ENCODE assay signal across 9 mouse cellular contexts in genomic region chr11:88086737-88087627, GRCm38 (mm10). TPM values are rescaled to one million over a fixed set of nuclear protein-coding genes. Genes with fewer than 3 reads are reported as not detected.
DNase-seq lines count a peak whose midpoint lies in the region; ATAC-seq and TF ChIP-seq lines count a peak whose summit lies in the region.
"Had no signal": no experiment of that assay in that cellular context is flagged by ENCODE, and none has a peak within 500 bp of the region (broad histone marks: within the 10 kb centered on the region; RNA-seq: fewer than 3 reads in every experiment).

No protein-coding gene starts in this region.

- no peak for TF ChIP-seq CTCF in liver, adult 2 months (IDR thresholded peaks at IDR 0.05; ENCODE audit: low read depth, low read length)

- 7% methylated on average over 25 of the region's 25 CpGs for WGBS in forebrain, embryonic 11.5 days
- 4% methylated on average over 25 of the region's 25 CpGs for WGBS in heart, embryonic 15.5 days
- WGBS in liver, adult 2 months: 15% methylated on average over 25 of the region's 25 CpGs

- H3K27ac ChIP-seq in forebrain, embryonic 11.5 days (ENCODE audit: low read depth, low read length): peak overlapping the region; percentile 72
- H3K27ac ChIP-seq in heart, embryonic 15.5 days: peak overlapping the region; percentile 72
- H3K27ac ChIP-seq in liver, adult 2 months (replicated peaks; ENCODE audit: insufficient read depth, low read depth, low read length): no peak overlapping the region

- peak overlapping the region; percentile 25 for H3K4me3 ChIP-seq in forebrain, embryonic 11.5 days (ENCODE audit: low read depth, low read length)
- peak overlapping the region; percentile 47 for H3K4me3 ChIP-seq in heart, embryonic 15.5 days
- no peak overlapping the region for H3K4me3 ChIP-seq in liver, adult 2 months (ENCODE audit: insufficient read depth, low read depth, low read length)

- no peaks in the 10 kb centered on the region; the same call in 1 of the 2 replicates for H3K36me3 ChIP-seq in forebrain, embryonic 11.5 days (ENCODE audit: control insufficient read depth, insufficient read depth, low read length)
- H3K36me3 ChIP-seq in heart, embryonic 15.5 days: peaks cover 19% of the 10 kb centered on the region
- H3K36me3 ChIP-seq in liver, adult 2 months (ENCODE audit: control insufficient read depth, insufficient read depth, low read length): peaks cover 8% of the 10 kb centered on the region; the same call in 1 of the 2 replicates

- H3K79me2 ChIP-seq in liver, adult 2 months (ENCODE audit: control insufficient read depth, insufficient read depth, low read length): no peaks in the 10 kb centered on the region

- H3K9ac ChIP-seq in forebrain, embryonic 11.5 days (ENCODE audit: low read length): peak overlapping the region; percentile 39
- peak overlapping the region; percentile 32 for H3K9ac ChIP-seq in heart, embryonic 15.5 days
- peak overlapping the region; percentile 14; the same call in 1 of the 2 replicates for H3K9ac ChIP-seq in liver, adult 2 months (ENCODE audit: low read depth, low read length)

- peak overlapping the region; percentile 75 for H3K4me2 ChIP-seq in forebrain, embryonic 11.5 days (ENCODE audit: low read depth, low read length, severe bottlenecking)
- H3K4me2 ChIP-seq in heart, embryonic 15.5 days: peak overlapping the region; percentile 78

- H3K4me1 ChIP-seq in forebrain, embryonic 11.5 days (replicated peaks; ENCODE audit: control insufficient read depth, insufficient read depth, low read length): peaks cover 9% of the 10 kb centered on the region
- H3K4me1 ChIP-seq in heart, embryonic 15.5 days (replicated peaks): peaks cover 15% of the 10 kb centered on the region
- peaks cover 2% of the 10 kb centered on the region; the same call in 1 of the 2 replicates for H3K4me1 ChIP-seq in liver, adult 2 months (ENCODE audit: control insufficient read depth, insufficient read depth, low read length)

- ATAC-seq in forebrain, embryonic 11.5 days (replicated peaks; ENCODE audit: low FRiP score): peak; percentile 97
- ATAC-seq in heart, embryonic 15.5 days (replicated peaks; ENCODE audit: insufficient number of reproducible peaks, insufficient read depth, low FRiP score, low read depth): peak; percentile 94
- ATAC-seq in monocyte, adult 5-6 weeks (replicated peaks; ENCODE audit: insufficient number of reproducible peaks, low FRiP score, low TSS enrichment, poor library complexity, severe bottlenecking): peak; percentile 87

- H3K27me3 ChIP-seq in forebrain, embryonic 11.5 days (ENCODE audit: control insufficient read depth, insufficient read depth, low read length): no peaks in the 10 kb centered on the region
- H3K27me3 ChIP-seq in heart, embryonic 15.5 days: no peaks in the 10 kb centered on the region
- no peaks in the 10 kb centered on the region for H3K27me3 ChIP-seq in liver, adult 2 months (ENCODE audit: control insufficient read depth, insufficient read depth, low read length)

- peak; percentile 85 for DNase-seq in CD4-positive, CD25-positive, alpha-beta regulatory T cell, adult 2 months (ENCODE audit: low read depth, low spot score)
- DNase-seq in c-Kit-positive CD71-positive TER-119-negative erythroid progenitor cells, embryonic 14.5 days (ENCODE audit: low read depth): peak; percentile 69
- peak; percentile 96 for DNase-seq in forebrain, embryonic 11.5 days (ENCODE audit: low spot score)
- DNase-seq in kidney, postnatal 10 days: peak; percentile 96
- peak; percentile 78 for DNase-seq in liver, adult 2 months (ENCODE audit: extremely low read depth, low read depth, low spot score)
- peak; percentile 26 to 40 for DNase-seq in spleen, postnatal 14 days (ENCODE audit: low spot score in 2 of 2)

- TF ChIP-seq POLR2A in liver, adult 2 months (IDR thresholded peaks at IDR 0.05; ENCODE audit: extremely low read depth, insufficient read depth, low read length): no peak

- H3K9me3 ChIP-seq in forebrain, embryonic 11.5 days (ENCODE audit: control insufficient read depth, low read length): no peaks in the 10 kb centered on the region
- no peaks in the 10 kb centered on the region for H3K9me3 ChIP-seq in heart, embryonic 15.5 days (replicated peaks)
- H3K9me3 ChIP-seq: G1E had no signal

RNA-seq across cellular contexts. Expression of gene Cuedc1, which starts 10.9 kb away (rescaled TPM):
- polyA plus RNA-seq in forebrain, embryonic 11.5 days (2014; fragmentation: Nextera tagmentation; extraction: Ambion mirVana): 26.2 and 29.0 TPM in 2 replicates
- 18.4 and 20.3 TPM in 2 replicates for polyA plus RNA-seq in heart, embryonic 15.5 days (2015; fragmentation: Nextera tagmentation; extraction: Ambion mirVana)
- 0.87 and 1.5 TPM in 2 replicates for total RNA-seq in liver, adult 2 months (2014; rRNA removed)
- 1.1 and 1.7 TPM in 2 replicates for polyA plus RNA-seq in liver, adult 2 months (2012; rRNA removed)
- 5.8 to 24.0 TPM (median 11.9 TPM) in 3 replicates for total RNA-seq in monocyte, adult 5-6 weeks (2017)

RNA-seq across cellular contexts. Expression of gene Vezf1, which starts 18.9 kb away (rescaled TPM):
- polyA plus RNA-seq in forebrain, embryonic 11.5 days (2014; fragmentation: Nextera tagmentation; extraction: Ambion mirVana): 84.8 and 87.7 TPM in 2 replicates
- 22.2 and 24.9 TPM in 2 replicates for polyA plus RNA-seq in heart, embryonic 15.5 days (2015; fragmentation: Nextera tagmentation; extraction: Ambion mirVana)
- total RNA-seq in liver, adult 2 months (2014; rRNA removed): 5.8 and 6.6 TPM in 2 replicates
- polyA plus RNA-seq in liver, adult 2 months (2012; rRNA removed): 3.6 and 3.8 TPM in 2 replicates
- total RNA-seq in monocyte, adult 5-6 weeks (2017): 45.9 to 57.0 TPM (median 46.6 TPM) in 3 replicates

RNA-seq across cellular contexts. Expression of gene Srsf1, which starts 39.8 kb away (rescaled TPM):
- polyA plus RNA-seq in forebrain, embryonic 11.5 days (2014; fragmentation: Nextera tagmentation; extraction: Ambion mirVana): 559 and 563 TPM in 2 replicates
- polyA plus RNA-seq in heart, embryonic 15.5 days (2015; fragmentation: Nextera tagmentation; extraction: Ambion mirVana): 149 and 172 TPM in 2 replicates
- total RNA-seq in liver, adult 2 months (2014; rRNA removed): 72.0 and 84.0 TPM in 2 replicates
- 33.4 and 44.1 TPM in 2 replicates for polyA plus RNA-seq in liver, adult 2 months (2012; rRNA removed)
- 220 to 406 TPM (median 277 TPM) in 3 replicates for total RNA-seq in monocyte, adult 5-6 weeks (2017)

Comparison
In these comparisons a context has a peak if more than half of its experiments do, and no peak if none do; other contexts are left out.
1. DNase-seq: peak in every context shown above with its lines; median percentile 96 in forebrain, embryonic 11.5 days; 96 in kidney, postnatal 10 days; 85 in CD4-positive, CD25-positive, alpha-beta regulatory T cell, adult 2 months; 78 in liver, adult 2 months; 69 in c-Kit-positive CD71-positive TER-119-negative erythroid progenitor cells, embryonic 14.5 days; 33 in spleen, postnatal 14 days.